Mouse (Mus musculus) liver, adult 2 months (tissue): ENCODE results near the gene Rhbdd1.

Experiments
- CTCF ChIP-seq: fragments of 200-500 bp; IDR thresholded peaks from 2 replicates; pipeline ENCODE4 v1.5.1; 2011; ENCODE audit warnings: low read depth, low read length, control low read depth
- POLR2A ChIP-seq: fragments of 200-500 bp; IDR thresholded peaks from 2 replicates; pipeline ENCODE4 v1.6.1; 2011; ENCODE audit warnings: low read length, control low read depth; ENCODE audit not compliant: insufficient read depth; ENCODE audit errors: extremely low read depth

- TF ChIP-seq CTCF (no peak), POLR2A (no peak)
These were observed 95.3 kb downstream of the Rhbdd1 start for GRCm38 (mm10) chr1:82411521-82411920.
